Mouse (Mus musculus) urinary bladder, adult 18-20 months (tissue): ENCODE measurements around the gene Smg1.

ENCODE experiments used
- DNase-seq, 2 experiments: peaks; one replicate each; pipeline ENCODE4 v3.0.0; 2022; ENCODE audit warnings: low spot score in 2 of 2, mixed read lengths in 2 of 2

Gene Smg1

GRCm38 (mm10) chr7:118143123-118143522, 100.3 kb downstream of the Smg1 start:
- DNase-seq, result no peak

GRCm38 (mm10) chr7:118141271-118141670, 102.2 kb downstream of the Smg1 start:
- no peak for DNase-seq

GRCm38 (mm10) chr7:118135128-118135527, 108.3 kb downstream of the Smg1 start:
- DNase-seq, result no peak

DNA sequence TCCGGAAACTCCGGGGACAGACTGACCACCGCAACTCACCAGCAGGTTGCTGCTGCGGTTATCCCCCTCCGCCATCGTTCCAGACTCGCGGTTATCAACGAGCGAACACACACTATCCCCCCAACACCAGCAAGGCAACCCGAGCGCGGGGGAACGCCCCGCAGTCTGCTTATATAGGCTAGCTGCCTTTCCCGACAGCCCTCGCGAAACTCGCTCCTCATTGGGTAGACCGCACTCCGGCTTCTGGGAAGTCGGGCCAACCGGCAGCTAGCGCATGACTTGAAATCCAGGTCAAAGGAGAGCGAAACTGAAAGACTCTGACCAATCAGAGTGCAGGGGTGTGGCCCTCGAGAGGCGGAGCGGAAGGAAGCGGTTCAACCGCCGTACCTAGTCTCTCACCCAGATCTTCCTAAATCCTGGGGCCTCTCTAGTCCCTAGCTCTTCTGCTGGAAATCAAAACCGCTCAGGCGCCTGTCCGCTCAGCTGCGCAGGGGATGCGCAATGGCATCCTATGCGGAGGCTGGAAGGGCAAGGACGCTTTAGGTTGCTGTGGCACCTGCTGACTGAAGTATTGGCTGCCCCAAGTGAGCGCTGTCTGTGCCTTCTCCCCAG, 113.9 kb downstream of the Smg1 start, which contains the start of gene Arl6ip1:
TSS of gene Arl6ip1 (minus strand) at position 233 of the 612 bp plus-strand sequence.
- peak; percentile 90 to 97 for DNase-seq

- DNase-seq, result no peak
Observed at GRCm38 (mm10) chr7:118128925-118129429, 114.5 kb downstream of the Smg1 start.

DNA sequence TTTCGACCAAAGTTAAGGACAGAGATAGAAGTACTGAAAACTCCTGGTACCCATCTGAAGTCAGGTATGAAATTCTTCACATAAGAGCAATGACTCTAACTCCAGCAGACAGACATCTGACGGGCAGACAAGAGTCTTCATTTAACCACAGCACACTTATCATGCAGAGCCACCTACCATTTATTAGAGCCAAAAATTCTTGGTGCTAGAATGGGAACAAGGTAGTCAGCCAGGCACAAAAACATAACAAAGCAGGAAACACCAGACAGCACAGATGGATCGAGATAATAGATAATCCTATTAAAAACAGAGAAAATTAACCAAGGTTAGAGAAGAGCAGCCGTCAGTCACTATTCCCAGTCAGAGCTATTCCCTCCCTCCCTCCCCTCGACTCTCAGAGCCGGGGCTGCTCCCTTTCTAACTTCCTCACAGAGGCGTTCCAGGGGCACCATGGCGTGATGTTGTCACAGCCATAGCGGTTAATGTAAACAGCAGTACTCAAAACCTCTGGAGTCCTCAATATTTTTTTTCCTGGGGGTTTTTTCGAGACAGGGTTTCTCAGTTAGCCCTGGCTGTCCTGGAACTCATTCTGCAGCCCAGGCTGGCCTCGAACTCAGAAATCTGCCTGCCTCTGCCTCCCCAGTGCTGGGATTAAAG, 117.1 kb downstream of the Smg1 start:
- DNase-seq, result no peak

DNA sequence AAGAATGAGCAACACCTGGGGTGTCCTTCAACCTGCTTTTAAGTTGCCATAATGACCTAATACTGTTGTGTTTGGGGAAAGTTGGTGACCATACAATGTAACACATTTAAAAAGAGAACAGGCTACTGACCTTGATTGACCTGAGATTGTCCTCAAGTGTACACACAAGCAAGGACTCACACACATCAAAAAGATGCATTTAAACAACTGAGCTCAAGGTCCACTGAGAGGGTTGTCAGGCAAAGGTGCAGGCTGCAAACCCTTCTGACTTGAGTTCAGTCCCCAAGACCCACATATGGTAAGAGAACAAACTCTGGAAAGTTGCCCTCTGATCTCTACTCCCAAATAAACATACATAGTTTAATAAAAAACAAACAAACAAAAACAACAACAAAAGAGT, 117.7 kb downstream of the Smg1 start:
- no peak for DNase-seq

DNA sequence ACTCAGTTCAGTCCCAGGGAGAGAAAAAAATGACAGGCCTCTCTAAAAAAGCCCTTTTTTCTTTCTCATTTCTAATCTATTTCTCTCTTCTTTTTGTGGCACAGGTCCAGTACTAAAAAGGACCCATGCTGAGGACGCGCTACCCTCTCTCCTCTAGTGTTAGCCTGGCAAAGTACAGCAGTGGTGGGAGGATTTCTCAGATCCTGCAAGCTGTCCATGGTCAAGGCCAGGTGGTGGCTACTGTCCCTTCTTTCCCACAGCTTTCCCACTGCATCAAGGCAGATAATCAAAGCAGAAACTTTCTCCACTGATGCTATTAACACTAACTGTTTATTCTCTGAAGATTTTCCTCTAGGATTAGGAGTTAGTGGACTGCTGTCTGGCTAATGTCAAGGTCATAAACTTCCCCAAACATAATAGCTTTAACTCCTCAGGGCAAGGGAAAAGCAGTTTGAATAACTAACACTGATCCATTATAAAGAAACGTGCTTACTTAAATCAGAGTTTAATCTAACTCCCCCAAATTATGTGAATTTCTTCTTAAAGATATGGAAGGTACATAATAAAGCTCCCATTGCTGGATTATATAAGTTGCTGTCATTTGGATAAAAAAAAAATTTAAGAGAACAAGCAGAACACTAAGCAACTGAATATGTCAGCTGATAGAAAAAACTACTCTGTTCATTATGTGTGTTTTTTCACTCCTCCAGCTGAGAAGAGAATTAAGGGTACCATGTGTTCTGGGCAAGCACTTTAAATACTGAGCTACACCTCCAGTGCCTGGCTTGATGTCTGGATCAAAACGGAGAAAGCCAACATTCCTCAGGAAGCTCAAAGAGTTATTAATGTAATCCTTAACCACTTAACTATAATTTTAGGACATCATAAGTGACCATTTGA, 119.7 kb downstream of the Smg1 start:
- DNase-seq, result no peak

DNA sequence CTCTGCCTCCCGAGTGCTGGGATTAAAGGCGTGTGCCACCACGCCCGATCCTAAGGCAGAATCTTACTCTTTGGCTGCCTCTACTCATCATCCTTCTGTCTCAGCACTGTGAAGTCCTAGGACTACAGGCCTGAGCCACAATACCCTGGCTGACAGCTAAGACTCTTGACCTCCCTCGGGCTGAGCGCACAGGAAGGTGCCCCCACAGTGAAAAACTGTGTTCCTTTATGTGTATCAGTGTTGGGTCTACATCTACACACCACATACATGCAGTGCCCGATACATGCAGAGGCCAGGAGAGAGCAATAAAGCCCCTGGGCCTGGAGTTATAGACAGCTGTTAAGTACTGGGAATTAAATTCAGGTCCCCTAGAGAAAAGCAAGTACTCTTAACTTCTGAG, 121.2 kb downstream of the Smg1 start:
- DNase-seq, result no peak

DNA sequence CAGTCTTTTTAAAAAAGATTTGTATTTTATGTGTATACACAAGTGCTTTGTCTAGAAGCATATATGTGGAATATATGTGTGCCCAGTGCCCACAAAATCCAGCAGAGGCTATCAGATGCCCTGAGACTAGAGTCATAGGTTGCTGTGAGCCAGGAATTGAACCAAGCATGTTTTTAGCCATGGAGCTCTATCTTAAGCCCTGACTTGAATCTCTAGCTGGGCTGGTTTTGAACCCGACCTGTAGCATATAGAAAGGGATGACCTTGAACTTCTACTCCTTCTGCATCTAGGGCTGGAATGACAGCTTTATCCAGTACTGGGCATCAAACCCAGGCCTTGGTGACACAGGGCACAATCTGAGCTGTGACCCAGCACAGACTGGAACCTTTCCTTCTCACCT, 122.8 kb downstream of the Smg1 start:
- no peak for DNase-seq

- no peak for DNase-seq
Observed at GRCm38 (mm10) chr7:118119946-118120345, 123.5 kb downstream of the Smg1 start.

DNA sequence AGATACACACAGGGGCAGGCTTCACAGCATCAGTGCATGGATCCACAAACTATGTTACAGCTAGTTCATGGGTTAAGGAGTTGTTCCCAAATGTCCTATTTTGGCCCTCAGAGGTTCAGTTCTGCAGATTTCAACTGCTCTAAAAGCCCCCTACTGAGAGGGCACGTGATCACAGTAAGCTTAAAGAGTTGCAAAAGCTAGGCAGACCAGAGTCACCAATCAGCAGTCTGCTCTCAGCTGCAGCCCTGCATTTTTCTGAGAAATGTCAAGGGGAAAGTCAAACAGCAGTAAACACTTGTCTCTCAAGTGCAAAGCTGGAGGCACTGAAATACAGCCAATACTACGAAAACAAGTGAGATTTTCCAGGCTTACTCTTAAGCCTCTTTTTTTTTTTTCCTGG, 124.3 kb downstream of the Smg1 start:
- DNase-seq, result no peak

- DNase-seq, result no peak
Observed at GRCm38 (mm10) chr7:118118426-118118825, 125.0 kb downstream of the Smg1 start.

- DNase-seq, result no peak
Observed at GRCm38 (mm10) chr7:118117539-118118210, 125.8 kb downstream of the Smg1 start.

DNA sequence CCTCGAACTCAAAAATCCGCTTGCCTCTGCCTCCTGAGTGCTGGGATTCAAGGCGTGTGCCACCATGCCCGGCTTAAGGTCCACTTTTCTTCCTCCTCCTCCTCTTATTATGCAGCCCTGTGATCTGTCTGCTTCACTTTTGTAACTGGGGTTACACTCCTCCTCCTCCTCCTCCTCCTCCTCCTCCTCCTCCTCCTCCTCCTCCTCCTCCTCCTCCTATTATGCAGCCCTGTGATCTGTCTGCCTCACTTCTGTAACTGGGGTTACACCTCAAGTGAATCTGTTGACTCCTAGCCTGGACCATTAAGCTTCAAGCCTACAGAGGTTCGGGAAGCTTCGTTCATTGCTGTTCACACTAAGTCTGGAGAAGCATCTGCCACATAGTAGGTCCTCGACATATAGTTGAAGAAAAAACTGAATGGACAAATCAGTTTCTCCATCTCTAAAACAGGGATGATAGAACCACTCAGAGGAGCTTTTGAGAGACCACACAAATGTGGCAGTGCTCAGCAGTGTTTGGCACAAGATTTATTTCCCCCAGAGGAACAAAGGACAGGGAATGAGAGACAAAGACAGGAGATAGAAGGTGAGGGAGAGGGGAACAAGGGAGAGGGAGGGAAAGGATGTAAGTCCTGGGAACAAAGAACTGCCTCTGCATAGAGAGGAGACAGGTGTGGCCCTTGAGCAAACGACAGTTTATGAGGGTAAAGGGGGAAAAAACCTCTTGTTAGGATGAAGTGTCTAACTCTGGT, 126.5 kb downstream of the Smg1 start:
- DNase-seq, result no peak

- DNase-seq, result peak; percentile 87 to 96
Observed at GRCm38 (mm10) chr7:118115877-118116568, 127.4 kb downstream of the Smg1 start, which contains the start of gene Rps15a. Gene Rps15a, minus strand, starts transcription at chr7:118116188.

- DNase-seq, result no peak
Observed at GRCm38 (mm10) chr7:118115533-118115876, 128.0 kb downstream of the Smg1 start.

- DNase-seq, result no peak
Observed at GRCm38 (mm10) chr7:118113541-118114297, 129.8 kb downstream of the Smg1 start.

- no peak for DNase-seq
Observed at GRCm38 (mm10) chr7:118111128-118111527, 132.3 kb downstream of the Smg1 start.

DNA sequence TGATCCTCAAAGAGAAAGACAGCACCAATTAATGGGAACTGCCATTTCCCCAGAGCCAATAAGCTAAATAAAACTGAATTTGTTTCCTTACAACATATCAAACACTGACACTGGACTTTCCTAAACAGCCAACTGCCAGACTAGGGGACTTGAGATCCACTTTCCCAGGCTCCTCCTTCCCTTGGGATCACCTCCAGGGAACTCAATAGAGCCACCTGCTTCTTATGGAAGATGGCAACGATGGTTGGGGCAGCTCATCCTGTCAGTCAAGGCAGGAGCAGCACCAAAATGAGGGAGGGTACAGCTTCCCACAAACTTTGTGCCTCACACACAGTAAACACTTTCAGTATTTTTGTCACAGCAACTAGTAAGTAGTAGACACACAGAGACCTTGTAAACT, 135.8 kb downstream of the Smg1 start:
- no peak for DNase-seq
